ENCODE assay signal across 16 mouse cellular contexts in the genomic region with DNA sequence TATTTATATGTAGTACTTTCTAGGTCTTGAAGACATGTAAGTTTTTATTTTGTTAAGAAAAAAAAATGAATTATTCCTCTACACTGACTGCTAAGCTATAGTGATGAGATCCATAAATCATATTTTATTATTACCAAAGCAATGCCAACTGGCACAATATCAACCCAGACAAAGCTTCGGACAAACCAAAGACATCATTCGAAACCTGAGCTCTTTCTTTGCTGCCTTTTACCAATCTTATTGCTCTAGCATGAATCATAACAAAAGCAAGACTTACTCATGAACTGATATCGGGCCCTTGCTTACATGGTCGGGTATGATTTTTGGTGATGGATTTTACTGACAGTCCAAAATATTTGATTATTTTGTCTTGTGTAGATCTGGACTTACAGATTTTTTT.
"Had no signal": no experiment of that assay in that cellular context is flagged by ENCODE, and none has a peak within 500 bp of the region (broad histone marks: within the 10 kb centered on the region; RNA-seq: fewer than 3 reads in every experiment).

No protein-coding gene starts in this region.

- H3K36me3 ChIP-seq: limb, embryonic 13.5 days; midbrain, embryonic 10.5 days; neural tube, embryonic 12.5 days had no signal

- DNase-seq: kidney, adult 11 months; kidney, adult 9 months; kidney, postnatal 10 days; layer of hippocampus, adult 9-11 months; layer of hippocampus, postnatal 36 days; left cerebral cortex, postnatal 4 days; lung, adult 18-20 months; lung, postnatal 4 days; midbrain, embryonic 14.5 days; thymus, adult 18-20 months; thymus, postnatal 14 days had no signal

- H3K27ac ChIP-seq: limb, embryonic 13.5 days; liver, embryonic 14.5 days; midbrain, embryonic 10.5 days; neural tube, embryonic 12.5 days; stomach, postnatal 0 days had no signal

- H3K4me3 ChIP-seq: limb, embryonic 13.5 days; midbrain, embryonic 10.5 days; neural tube, embryonic 12.5 days had no signal

- H3K9me3 ChIP-seq: limb, embryonic 13.5 days; midbrain, embryonic 10.5 days; neural tube, embryonic 12.5 days had no signal

- H3K4me2 ChIP-seq: limb, embryonic 13.5 days; neural tube, embryonic 12.5 days had no signal

- H3K9ac ChIP-seq: limb, embryonic 13.5 days; liver, embryonic 14.5 days; neural tube, embryonic 12.5 days had no signal
